Mouse (Mus musculus) ES-CJ7 (cell line): ENCODE measurements around the gene Mixl1.

Source experiments
- DNase-seq: peaks from one replicate; pipeline ENCODE4 v3.0.0; 2011; ENCODE audit warnings: low read depth, low spot score

Mixl1 gene

GRCm38 (mm10) chr1:180696626-180697352, at the start of gene Mixl1:
Mixl1 (minus strand) TSS chr1:180697034.
- peak; percentile 74 for DNase-seq

GRCm38 (mm10) chr1:180729231-180729630, 32.4 kb upstream of the Mixl1 start:
- DNase-seq, result no peak

- no peak for DNase-seq
Observed at GRCm38 (mm10) chr1:180726183-180726582, 29.3 kb upstream of the Mixl1 start.

- peak; percentile 89 for DNase-seq
Observed at GRCm38 (mm10) chr1:180725704-180726179, 28.9 kb upstream of the Mixl1 start, which contains the start of gene Acbd3. Acbd3 (plus strand) TSS chr1:180726043.

GRCm38 (mm10) chr1:180723701-180724238, 26.9 kb upstream of the Mixl1 start:
- no peak for DNase-seq

GRCm38 (mm10) chr1:180722608-180723007, 25.8 kb upstream of the Mixl1 start:
- no peak for DNase-seq

- peak; percentile 92 for DNase-seq
Observed at GRCm38 (mm10) chr1:180719951-180720689, 23.3 kb upstream of the Mixl1 start.

- DNase-seq, result no peak
Observed at GRCm38 (mm10) chr1:180719483-180719882, 22.6 kb upstream of the Mixl1 start.

- no peak for DNase-seq
Observed at GRCm38 (mm10) chr1:180718756-180719155, 21.9 kb upstream of the Mixl1 start.

- no peak for DNase-seq
Observed at GRCm38 (mm10) chr1:180708935-180709776, 12.3 kb upstream of the Mixl1 start.

- DNase-seq, result no peak
Observed at GRCm38 (mm10) chr1:180707813-180708212, 11.0 kb upstream of the Mixl1 start.

GRCm38 (mm10) chr1:180707368-180707767, 10.5 kb upstream of the Mixl1 start:
- no peak for DNase-seq

GRCm38 (mm10) chr1:180703400-180703799, 6.6 kb upstream of the Mixl1 start:
- no peak for DNase-seq

- DNase-seq, result no peak
Observed at GRCm38 (mm10) chr1:180698063-180698462, 1.2 kb upstream of the Mixl1 start.

GRCm38 (mm10) chr1:180691284-180691683, 5.5 kb downstream of the Mixl1 start:
- no peak for DNase-seq
